Mouse (Mus musculus): ENCODE results near the gene Fbxo7. TPM values are rescaled to one million over a fixed set of nuclear protein-coding genes. Genes with fewer than 3 reads are reported as not detected.
A peak's percentile ranks its signal among the peaks of the same experiment; 100 is the strongest.

Fbxo7 gene
- polyA plus RNA-seq, 1 experiment: 38.2 TPM

- Histone ChIP-seq H3K27ac (ENCODE audit: insufficient read depth, low read length) (no peak overlapping the region), H3K4me1 (ENCODE audit: control insufficient read depth, insufficient read depth, low read length) (no peaks in the 10 kb centered on the region), H3K4me3 (ENCODE audit: insufficient read depth, low read length) (no peak overlapping the region)
- no peak for TF ChIP-seq POLR2A (IDR thresholded peaks at IDR 0.05; ENCODE audit: extremely low read depth, insufficient read depth, low read length)
Observed at GRCm38 (mm10) chr10:86069341-86069740, 47.6 kb downstream of the Fbxo7 start.

DNA sequence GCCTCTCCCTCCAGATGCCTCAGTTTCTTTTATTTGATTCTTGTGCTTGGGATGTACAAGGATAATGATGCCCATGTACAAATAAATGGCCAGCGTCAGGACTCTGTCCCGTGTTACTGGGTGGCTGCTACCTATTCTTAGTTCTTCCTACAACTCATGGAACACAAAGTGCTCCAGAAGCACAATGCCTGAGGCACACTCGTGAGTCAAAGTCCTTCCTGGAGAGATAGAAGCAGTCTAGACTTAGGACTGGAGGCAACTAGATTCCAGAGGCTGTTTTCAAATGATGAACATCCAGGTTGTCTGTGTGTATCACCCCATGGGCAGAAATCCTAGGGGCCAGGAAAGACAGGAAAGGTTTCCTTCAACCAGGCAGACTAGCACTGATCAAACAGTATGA is 49.0 kb downstream of the Fbxo7 start:
- Histone ChIP-seq H3K4me3 (ENCODE audit: insufficient read depth, low read length) (no peak overlapping the region), H3K4me1 (ENCODE audit: control insufficient read depth, insufficient read depth, low read length) (no peaks in the 10 kb centered on the region; the same call in 1 of the 2 replicates), H3K27ac (ENCODE audit: insufficient read depth, low read length) (no peak overlapping the region)
- TF ChIP-seq POLR2A (IDR thresholded peaks at IDR 0.05; ENCODE audit: extremely low read depth, insufficient read depth, low read length): no peak
- no peak for TF ChIP-seq CTCF (IDR thresholded peaks at IDR 0.05; ENCODE audit: extremely low read depth, insufficient read depth, low read length)

GRCm38 (mm10) chr10:86074134-86074533 is 52.4 kb downstream of the Fbxo7 start:
- Histone ChIP-seq H3K4me1 (ENCODE audit: control insufficient read depth, insufficient read depth, low read length) (no peaks in the 10 kb centered on the region; the same call in 1 of the 2 replicates), H3K27ac (ENCODE audit: insufficient read depth, low read length) (no peak overlapping the region), H3K4me3 (ENCODE audit: insufficient read depth, low read length) (no peak overlapping the region)
- no peak for TF ChIP-seq CTCF (IDR thresholded peaks at IDR 0.05; ENCODE audit: extremely low read depth, insufficient read depth, low read length)

DNA sequence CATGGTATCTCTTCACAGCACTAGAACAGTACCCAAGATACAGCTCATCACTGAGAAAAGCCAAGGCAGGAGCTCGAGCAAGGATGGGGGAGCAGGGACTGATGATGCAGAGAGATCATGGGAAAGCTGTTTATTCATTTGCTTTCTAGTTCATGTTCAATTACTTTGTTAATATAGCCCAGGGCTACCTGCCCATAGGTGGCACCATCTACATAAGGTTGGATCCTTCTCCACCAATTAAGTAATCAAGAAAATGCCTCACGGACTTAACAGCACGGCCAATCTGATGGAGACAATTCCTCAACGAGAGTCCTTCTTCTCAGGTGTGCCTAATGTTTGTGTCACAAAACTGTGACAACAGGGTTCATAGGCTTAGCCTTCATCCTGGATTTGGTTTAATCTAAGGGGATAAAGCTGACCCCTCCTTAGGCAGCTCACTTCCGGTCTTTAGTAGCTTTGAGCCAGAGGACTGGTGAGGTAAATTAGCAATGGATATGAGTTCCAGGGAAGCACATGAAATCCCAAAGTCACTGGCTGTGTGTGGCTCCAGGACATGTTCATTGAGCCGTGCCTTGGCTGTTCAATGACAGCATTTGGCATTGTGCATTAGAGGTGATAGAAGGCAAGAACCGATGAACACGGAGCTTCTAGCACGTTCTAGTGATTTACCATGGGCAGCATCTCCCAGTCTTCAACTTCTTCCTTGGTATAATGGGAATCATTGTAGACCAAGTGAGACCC is 53.4 kb downstream of the Fbxo7 start:
- Histone ChIP-seq H3K4me1 (ENCODE audit: control insufficient read depth, insufficient read depth, low read length) (no peaks in the 10 kb centered on the region; the same call in 1 of the 2 replicates), H3K4me3 (ENCODE audit: insufficient read depth, low read length) (no peak overlapping the region), H3K27ac (ENCODE audit: insufficient read depth, low read length) (no peak overlapping the region)
- TF ChIP-seq CTCF (IDR thresholded peaks at IDR 0.05; ENCODE audit: extremely low read depth, insufficient read depth, low read length) (peak; percentile 24; the same call in 1 of the 2 replicates), POLR2A (IDR thresholded peaks at IDR 0.05; ENCODE audit: extremely low read depth, insufficient read depth, low read length) (no peak)

- TF ChIP-seq POLR2A (IDR thresholded peaks at IDR 0.05; ENCODE audit: extremely low read depth, insufficient read depth, low read length) (no peak), CTCF (IDR thresholded peaks at IDR 0.05; ENCODE audit: extremely low read depth, insufficient read depth, low read length) (no peak)
- Histone ChIP-seq H3K4me1 (ENCODE audit: control insufficient read depth, insufficient read depth, low read length) (no peaks in the 10 kb centered on the region; the same call in 1 of the 2 replicates), H3K27ac (ENCODE audit: insufficient read depth, low read length) (no peak overlapping the region), H3K4me3 (ENCODE audit: insufficient read depth, low read length) (no peak overlapping the region)
Observed at GRCm38 (mm10) chr10:86077272-86077671, 55.5 kb downstream of the Fbxo7 start.

GRCm38 (mm10) chr10:86078761-86079160 is 57.0 kb downstream of the Fbxo7 start:
- no peak for TF ChIP-seq CTCF (IDR thresholded peaks at IDR 0.05; ENCODE audit: extremely low read depth, insufficient read depth, low read length)
- no peak for TF ChIP-seq POLR2A (IDR thresholded peaks at IDR 0.05; ENCODE audit: extremely low read depth, insufficient read depth, low read length)

GRCm38 (mm10) chr10:86079921-86080320 is 58.1 kb downstream of the Fbxo7 start:
- no peak overlapping the region for H3K4me3 ChIP-seq (ENCODE audit: insufficient read depth, low read length)
- H3K4me1 ChIP-seq (ENCODE audit: control insufficient read depth, insufficient read depth, low read length): no peaks in the 10 kb centered on the region; the same call in 1 of the 2 replicates
- H3K27ac ChIP-seq (ENCODE audit: insufficient read depth, low read length): no peak overlapping the region
- TF ChIP-seq CTCF (IDR thresholded peaks at IDR 0.05; ENCODE audit: extremely low read depth, insufficient read depth, low read length) (no peak), POLR2A (IDR thresholded peaks at IDR 0.05; ENCODE audit: extremely low read depth, insufficient read depth, low read length) (no peak)

More at GRCm38 (mm10) chr10:86078761-86079160, 57.0 kb downstream of the Fbxo7 start:
- no peak overlapping the region for H3K4me3 ChIP-seq (ENCODE audit: insufficient read depth, low read length)
- no peak overlapping the region for H3K27ac ChIP-seq (ENCODE audit: insufficient read depth, low read length)
- no peaks in the 10 kb centered on the region; the same call in 1 of the 2 replicates for H3K4me1 ChIP-seq (ENCODE audit: control insufficient read depth, insufficient read depth, low read length)

DNA sequence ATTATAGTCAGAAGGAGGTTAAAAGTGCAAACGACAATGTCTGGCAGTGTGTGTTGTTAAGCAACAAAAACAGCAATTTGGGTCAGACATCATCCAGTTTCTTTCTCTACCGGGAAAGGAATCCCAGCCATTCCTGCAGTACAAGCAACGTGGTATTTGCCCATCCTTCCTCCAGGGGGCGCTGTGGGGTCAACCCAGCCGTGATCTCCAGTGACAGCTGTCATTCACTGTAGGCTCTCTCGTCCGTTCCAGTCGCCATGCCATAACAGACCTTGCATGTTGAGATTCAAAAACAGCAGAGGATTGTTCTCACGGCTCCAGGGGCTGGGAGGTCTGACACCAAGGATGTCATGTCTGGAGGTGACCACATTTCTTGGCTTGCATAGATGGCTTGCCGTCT is 70.1 kb downstream of the Fbxo7 start:
- TF ChIP-seq CTCF (IDR thresholded peaks at IDR 0.05; ENCODE audit: extremely low read depth, insufficient read depth, low read length): peak; percentile 60
- TF ChIP-seq POLR2A (IDR thresholded peaks at IDR 0.05; ENCODE audit: extremely low read depth, insufficient read depth, low read length): no peak
- Histone ChIP-seq H3K4me3 (ENCODE audit: insufficient read depth, low read length) (no peak overlapping the region), H3K27ac (ENCODE audit: insufficient read depth, low read length) (no peak overlapping the region), H3K4me1 (ENCODE audit: control insufficient read depth, insufficient read depth, low read length) (no peaks in the 10 kb centered on the region)

- no peak for TF ChIP-seq POLR2A (IDR thresholded peaks at IDR 0.05; ENCODE audit: extremely low read depth, insufficient read depth, low read length)
- TF ChIP-seq CTCF (IDR thresholded peaks at IDR 0.05; ENCODE audit: extremely low read depth, insufficient read depth, low read length): no peak
- H3K4me1 ChIP-seq (ENCODE audit: control insufficient read depth, insufficient read depth, low read length): no peaks in the 10 kb centered on the region
- no peak overlapping the region for H3K4me3 ChIP-seq (ENCODE audit: insufficient read depth, low read length)
- no peak overlapping the region for H3K27ac ChIP-seq (ENCODE audit: insufficient read depth, low read length)
Observed at GRCm38 (mm10) chr10:86093109-86094035, 71.6 kb downstream of the Fbxo7 start.
